Mouse (Mus musculus) brown adipose tissue, adult 24 weeks (tissue): ENCODE results near the gene Lrrc40. TPM values are rescaled to one million over a fixed set of nuclear protein-coding genes. Genes with fewer than 3 reads are reported as not detected.

Experiments used
- H3K27ac ChIP-seq: fragments of 200-500 bp; replicated peaks from 2 replicates; pipeline ENCODE4 v1.5.1; 2012; ENCODE audit warnings: low read depth, mild to moderate bottlenecking, low read length
- H3K4me1 ChIP-seq: fragments of 200-500 bp; 2 replicates; pipeline ENCODE4 v1.6.1; 2012; ENCODE audit warnings: low read length, mixed read lengths; ENCODE audit not compliant: control insufficient read depth, insufficient read depth, insufficient read length
- H3K4me3 ChIP-seq: fragments of 200-500 bp; 2 replicates; pipeline ENCODE4 v1.5.1; 2012; ENCODE audit warnings: low read depth, mild to moderate bottlenecking, low read length, moderate library complexity; ENCODE audit not compliant: insufficient read depth
- polyA plus RNA-seq: library from polyadenylated mRNA; stranded (reverse); fragments of >200 nt; gene quantifications from 2 replicates; pipeline ENCODE4 v1.2.4, GENCODE M21; 2012; ENCODE audit not compliant: missing spikeins, insufficient read depth, insufficient read length

The Lrrc40 gene
- polyA plus RNA-seq = 12.9 and 19.0 TPM in 2 replicates

DNA sequence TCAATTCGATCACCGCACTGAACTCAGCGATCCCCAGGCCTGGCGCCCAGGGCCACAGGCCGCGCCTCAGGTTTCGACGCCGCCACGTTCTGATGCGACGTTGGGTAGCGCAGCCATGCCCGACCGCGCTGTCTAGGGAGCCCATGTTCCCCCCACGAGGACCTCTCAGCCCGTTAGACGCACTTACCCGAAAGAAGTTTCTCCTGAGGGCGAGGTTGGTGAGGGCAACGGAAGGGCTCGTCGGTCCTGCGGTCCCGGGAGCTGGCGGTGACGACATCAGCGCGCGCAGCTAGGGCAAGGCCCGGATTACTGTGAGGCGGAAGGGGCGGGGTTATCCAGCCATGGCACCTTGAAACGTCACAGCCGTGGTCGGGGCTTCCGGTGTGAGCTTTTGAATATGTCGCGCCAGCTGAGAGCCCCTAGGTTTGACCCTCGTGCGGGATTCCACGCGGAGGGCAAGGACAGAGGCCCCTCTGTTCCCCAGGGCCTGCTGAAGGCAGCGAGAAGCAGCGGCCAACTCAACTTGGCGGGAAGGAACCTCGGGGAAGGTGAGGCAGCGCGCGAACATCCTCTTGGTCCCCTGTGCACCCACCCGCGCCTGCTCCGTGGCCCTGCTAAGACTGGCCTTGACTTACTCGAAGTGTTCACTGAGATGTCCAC is at the start of gene Lrrc40, which contains the start of gene Srsf11:
Gene Lrrc40, plus strand, starts transcription at position 334 of the 660 bp plus-strand sequence.
Gene Srsf11, minus strand, starts transcription at position 311 of the 660 bp plus-strand sequence.
- Histone ChIP-seq H3K4me3 (peak within 1 kb of the TSS; percentile 89), H3K4me1 (peaks cover 6% of the 10 kb centered on the region; the same call in 1 of the 2 replicates), H3K27ac (peak within 1 kb of the TSS; percentile 95)

GRCm38 (mm10) chr3:157993322-157993721 is 43.1 kb upstream of the Lrrc40 start:
- no peak overlapping the region for H3K4me3 ChIP-seq
- H3K4me1 ChIP-seq = no peaks in the 10 kb centered on the region
- no peak overlapping the region for H3K27ac ChIP-seq

GRCm38 (mm10) chr3:157995726-157996125 is 40.7 kb upstream of the Lrrc40 start:
- Histone ChIP-seq H3K4me1 (no peaks in the 10 kb centered on the region), H3K27ac (no peak overlapping the region), H3K4me3 (no peak overlapping the region)

DNA sequence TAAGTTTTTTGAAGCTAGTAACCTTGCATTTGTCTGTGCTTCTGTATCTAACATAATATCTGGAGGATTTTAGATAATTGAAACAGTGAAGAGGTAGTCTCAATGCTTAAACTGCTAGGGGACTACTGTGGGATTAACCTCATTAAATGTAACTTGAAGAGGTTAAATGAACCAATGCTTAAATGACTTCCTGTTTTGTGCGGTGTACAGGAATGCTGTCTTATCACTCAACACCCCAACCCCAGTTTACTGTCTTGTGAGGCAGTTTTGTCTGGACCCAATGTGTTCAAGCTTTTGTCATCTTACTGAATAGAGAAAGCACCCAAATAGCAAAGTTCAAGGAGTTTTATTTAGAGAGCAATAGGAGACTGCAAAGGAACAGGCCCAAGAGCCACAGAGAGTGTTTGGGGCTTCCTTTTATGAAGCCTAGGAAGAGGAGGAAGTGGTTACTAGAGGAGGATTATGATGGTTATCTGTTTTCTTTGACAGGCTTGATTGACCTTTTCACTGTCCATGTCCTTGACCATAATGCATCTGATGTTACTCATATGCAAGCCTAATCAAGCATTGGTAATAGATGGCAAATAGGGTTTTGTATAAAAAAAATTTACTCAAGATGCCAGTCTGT is 37.6 kb upstream of the Lrrc40 start:
- Histone ChIP-seq H3K4me3 (no peak overlapping the region), H3K4me1 (no peaks in the 10 kb centered on the region), H3K27ac (no peak overlapping the region)

DNA sequence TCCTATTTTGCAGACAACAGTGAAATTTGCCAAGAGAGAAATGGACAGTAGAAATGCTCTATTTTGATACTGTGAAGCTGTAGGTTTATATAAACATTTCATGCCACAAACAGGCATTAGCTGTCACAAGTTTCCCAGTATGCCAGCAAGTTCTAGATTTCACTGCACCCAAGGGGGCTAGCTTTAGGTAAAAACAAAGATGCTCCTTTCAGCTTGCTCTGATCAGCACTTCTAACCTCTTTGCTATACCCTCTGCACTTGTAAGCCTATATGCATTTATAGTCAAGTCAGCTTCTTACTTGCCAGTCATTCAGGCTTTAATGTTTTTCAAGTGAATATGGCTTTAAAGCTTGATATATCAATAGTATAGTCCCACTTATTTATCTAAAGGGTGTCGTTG is 27.8 kb upstream of the Lrrc40 start:
- Histone ChIP-seq H3K4me3 (no peak overlapping the region), H3K4me1 (no peaks in the 10 kb centered on the region), H3K27ac (no peak overlapping the region)

DNA sequence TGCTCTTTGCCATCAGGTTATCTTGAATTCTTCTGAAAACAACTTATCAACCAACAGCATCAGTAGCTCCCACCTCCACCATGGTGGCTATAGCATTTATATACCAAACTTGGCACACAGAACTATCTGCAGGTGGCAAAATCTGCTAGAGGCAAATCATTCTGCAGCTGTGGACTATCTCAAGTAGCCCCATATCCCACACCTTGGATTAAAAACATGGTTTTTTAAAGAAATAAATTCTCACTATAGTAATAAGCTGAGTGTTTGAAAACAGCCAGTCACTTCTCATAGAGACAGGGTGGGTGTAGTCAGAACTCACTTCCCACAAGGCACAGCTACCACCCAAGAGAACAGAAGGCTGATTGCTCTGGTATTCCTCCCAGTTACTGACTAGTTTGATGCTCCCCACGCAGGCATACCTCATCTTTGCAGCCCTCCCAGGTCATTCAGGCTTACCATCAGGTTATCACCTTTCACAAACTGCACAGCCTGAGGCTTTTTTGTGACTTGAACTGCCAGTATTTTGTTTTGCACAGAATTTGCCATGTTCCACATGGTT is 26.6 kb upstream of the Lrrc40 start:
- Histone ChIP-seq H3K4me3 (no peak overlapping the region), H3K4me1 (no peaks in the 10 kb centered on the region), H3K27ac (no peak overlapping the region)

GRCm38 (mm10) chr3:158031371-158031925 is 5.0 kb upstream of the Lrrc40 start:
- peak overlapping the region; percentile 78 for H3K27ac ChIP-seq
- H3K4me3 ChIP-seq = peak overlapping the region; percentile 98
- peaks cover 6% of the 10 kb centered on the region; the same call in 1 of the 2 replicates for H3K4me1 ChIP-seq

DNA sequence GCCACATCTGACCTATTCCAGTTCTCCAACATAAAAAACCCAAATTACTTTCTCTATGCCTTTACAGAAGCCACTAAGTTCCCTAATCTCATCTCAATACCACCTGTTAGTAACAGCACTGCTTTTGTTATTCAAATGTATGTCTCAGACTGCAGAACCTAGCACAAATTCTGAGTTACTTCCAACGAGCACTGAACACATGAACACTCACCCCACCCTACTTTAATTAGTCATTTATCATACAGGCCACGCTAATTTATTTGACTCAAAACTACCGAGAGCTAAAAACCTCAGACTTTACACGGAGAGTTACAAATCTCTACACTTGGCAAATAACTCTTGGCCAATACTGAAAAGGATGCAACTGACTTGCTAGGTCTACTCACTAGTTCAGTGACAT is 4.4 kb upstream of the Lrrc40 start:
- Histone ChIP-seq H3K4me3 (peak overlapping the region; percentile 98), H3K4me1 (peaks cover 6% of the 10 kb centered on the region; the same call in 1 of the 2 replicates), H3K27ac (peak overlapping the region; percentile 78; the same call in 1 of the 2 replicates)

GRCm38 (mm10) chr3:158035866-158036265 is 596 bp upstream of the Lrrc40 start:
- peak overlapping the region; percentile 89 for H3K4me3 ChIP-seq
- H3K27ac ChIP-seq = peak overlapping the region; percentile 95
- peaks cover 6% of the 10 kb centered on the region; the same call in 1 of the 2 replicates for H3K4me1 ChIP-seq

DNA sequence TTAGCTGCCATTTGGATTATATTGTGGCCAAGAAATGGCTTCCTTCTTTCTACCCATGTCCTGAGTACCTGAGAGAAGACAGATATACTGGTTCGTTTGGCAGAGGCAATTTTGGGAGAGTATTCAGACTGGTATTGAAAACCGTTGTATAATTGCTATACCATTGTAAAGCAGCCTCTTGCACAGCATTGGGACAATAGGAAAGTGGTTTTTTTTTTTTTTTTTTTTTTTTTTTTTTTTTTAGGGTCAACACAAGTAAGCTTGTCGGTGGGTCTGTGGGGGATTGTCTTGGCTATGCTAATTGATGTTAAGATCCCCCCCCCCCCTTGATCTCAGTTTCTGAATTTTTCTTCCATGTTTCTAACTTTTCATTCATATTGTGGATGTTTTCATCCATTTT is 1.6 kb downstream of the Lrrc40 start:
- H3K4me1 ChIP-seq = peaks cover 6% of the 10 kb centered on the region; the same call in 1 of the 2 replicates
- no peak overlapping the region for H3K27ac ChIP-seq
- no peak overlapping the region; the same call in 1 of the 2 replicates for H3K4me3 ChIP-seq

- Histone ChIP-seq H3K27ac (no peak overlapping the region), H3K4me1 (no peaks in the 10 kb centered on the region), H3K4me3 (no peak overlapping the region)
Observed at GRCm38 (mm10) chr3:158040755-158041154, 4.3 kb downstream of the Lrrc40 start.

DNA sequence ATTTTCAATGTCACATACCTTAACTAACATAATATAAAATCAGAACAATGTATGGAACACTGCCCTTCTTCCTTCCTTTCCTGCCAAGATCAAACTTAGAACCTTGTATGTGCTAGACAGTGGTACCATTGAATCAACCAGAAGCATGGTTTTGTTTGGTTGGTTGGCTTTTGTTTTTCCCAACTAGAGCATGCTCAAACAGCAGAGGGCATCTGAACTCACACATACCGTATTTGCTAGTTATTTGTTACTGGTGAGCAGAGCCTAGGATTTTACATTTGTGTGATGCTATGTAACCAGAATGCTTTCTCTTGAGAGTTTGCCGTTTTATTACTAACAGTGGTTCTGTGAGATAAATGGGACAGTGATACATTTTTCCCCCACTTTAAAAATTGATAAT is 13.0 kb downstream of the Lrrc40 start:
- no peak overlapping the region for H3K27ac ChIP-seq
- no peaks in the 10 kb centered on the region for H3K4me1 ChIP-seq
- H3K4me3 ChIP-seq = no peak overlapping the region

GRCm38 (mm10) chr3:158060621-158061291 is 24.3 kb downstream of the Lrrc40 start:
- Histone ChIP-seq H3K4me3 (no peak overlapping the region), H3K27ac (0 out of 2 replicates have a peak overlapping the region, but pooled peaks have one; percentile 33), H3K4me1 (no peaks in the 10 kb centered on the region)

- no peak overlapping the region for H3K4me3 ChIP-seq
- H3K27ac ChIP-seq = 0 out of 2 replicates have a peak overlapping the region, but pooled peaks have one; percentile 2
- H3K4me1 ChIP-seq = no peaks in the 10 kb centered on the region
Observed at GRCm38 (mm10) chr3:158061811-158062523, 25.5 kb downstream of the Lrrc40 start.
